12 mouse cellular contexts compared by ENCODE assay signal in genomic region chr3:127294079-127294478, GRCm38 (mm10).
DNase-seq lines count a peak whose midpoint lies in the region; ATAC-seq lines count a peak whose summit lies in the region.
"Had no signal": no experiment of that assay in that cellular context is flagged by ENCODE, and none has a peak within 500 bp of the region (broad histone marks: within the 10 kb centered on the region; RNA-seq: fewer than 3 reads in every experiment).

No protein-coding gene starts in this region.

- peak overlapping the region; percentile 93 for H3K27ac ChIP-seq in hindbrain, embryonic 12.5 days
- H3K27ac ChIP-seq: embryonic facial prominence, embryonic 15.5 days; liver, embryonic 14.5 days had no signal

- H3K36me3 ChIP-seq in hindbrain, embryonic 12.5 days: no peaks in the 10 kb centered on the region
- H3K36me3 ChIP-seq: embryonic facial prominence, embryonic 15.5 days had no signal

- H3K4me3 ChIP-seq in hindbrain, embryonic 12.5 days: no peak overlapping the region
- H3K4me3 ChIP-seq: embryonic facial prominence, embryonic 15.5 days had no signal

- H3K27me3 ChIP-seq in hindbrain, embryonic 12.5 days: no peaks in the 10 kb centered on the region
- H3K27me3 ChIP-seq: embryonic facial prominence, embryonic 15.5 days had no signal

- peak; percentile 54 to 58 for DNase-seq in cerebellum, postnatal 10 days
- DNase-seq in embryo, embryonic 9.5 days (ENCODE audit: extremely low spot score): peak; percentile 28
- peak; percentile 37 for DNase-seq in neural tube, embryonic 10.5 days (ENCODE audit: extremely low spot score, low spot score)
- no peak for DNase-seq in lung, postnatal 25 days (ENCODE audit: low spot score)
- no peak for DNase-seq in right cerebral cortex, postnatal 36 days (ENCODE audit: low spot score in 2 of 2)
- DNase-seq: adrenal gland, adult 8-10 months; heart, adult 11 months; thymus, postnatal 4 days had no signal

- H3K4me2 ChIP-seq in hindbrain, embryonic 12.5 days (replicated peaks): peak overlapping the region; percentile 29
- H3K4me2 ChIP-seq: embryonic facial prominence, embryonic 15.5 days had no signal

- peak; percentile 87 for ATAC-seq in hindbrain, embryonic 12.5 days (ENCODE audit: low FRiP score)
- no peak for ATAC-seq in megakaryocyte progenitor cell, adult 5-6 weeks (replicated peaks; ENCODE audit: poor library complexity)

- no peak overlapping the region for H3K9ac ChIP-seq in hindbrain, embryonic 12.5 days
- H3K9ac ChIP-seq: embryonic facial prominence, embryonic 15.5 days; liver, embryonic 14.5 days had no signal

- H3K9me3 ChIP-seq in hindbrain, embryonic 12.5 days (replicated peaks): no peaks in the 10 kb centered on the region
- H3K9me3 ChIP-seq: embryonic facial prominence, embryonic 15.5 days had no signal

- H3K4me1 ChIP-seq in hindbrain, embryonic 12.5 days: peaks cover 47% of the 10 kb centered on the region

- 27% methylated on average over 14 of the region's 14 CpGs for WGBS in hindbrain, embryonic 12.5 days

Comparison
In these comparisons a context has a peak if more than half of its experiments do, and no peak if none do; other contexts are left out.
1. DNase-seq: peak in cerebellum, postnatal 10 days (2 of 2), embryo, embryonic 9.5 days (single experiment) and neural tube, embryonic 10.5 days (single experiment); none in lung, postnatal 25 days (single experiment) and right cerebral cortex, postnatal 36 days (0 of 2).